Mouse (Mus musculus) liver, embryonic 11.5 days (tissue): ENCODE measurements at regions not wholly inside any gene's neighbourhood (a gene's known extent, or its start where the extent isn't known, plus 50 kb on each side); places are given as distances from the start of the nearest gene placed in this dataset.
"Not testable (repeated sequence)": the region's sequence is repeated elsewhere in the genome, so short reads cannot be mapped to it uniquely, and the experiment has no call there.

Experiments used
- ATAC-seq: fragments of 200-750 bp; cut with Nextera tagmentation; replicated peaks from 2 replicates; pipeline ENCODE4 v1.8.0; 2017; ENCODE audit warnings: moderate number of reproducible peaks, mild to moderate bottlenecking, moderate TSS enrichment, moderate library complexity; ENCODE audit not compliant: low FRiP score
- DNase-seq: peaks from one replicate; pipeline ENCODE4 v3.0.0-alpha.2; 2017; ENCODE audit warnings: low spot score
- H3K27ac ChIP-seq: fragments of 300-500 bp; sonication (generic); 2 replicates; pipeline ENCODE4 v1.5.1; 2014; ENCODE audit warnings: mild to moderate bottlenecking, low read depth, low read length, control low read depth
- H3K27me3 ChIP-seq: fragments of 300-500 bp; sonication (generic); replicated peaks from 2 replicates; pipeline ENCODE4 v1.6.1; 2014; ENCODE audit warnings: low read length, mixed read lengths; ENCODE audit not compliant: control insufficient read depth, insufficient read depth
- H3K36me3 ChIP-seq: fragments of 300-500 bp; sonication (generic); 2 replicates; pipeline ENCODE4 v1.6.1; 2014; ENCODE audit warnings: mild to moderate bottlenecking, low read length, moderate library complexity, mixed read lengths; ENCODE audit not compliant: control insufficient read depth, insufficient read depth
- H3K4me1 ChIP-seq: fragments of 300-500 bp; sonication (generic); replicated peaks from 2 replicates; pipeline ENCODE4 v1.6.1; 2014; ENCODE audit warnings: low read length, mixed read lengths; ENCODE audit not compliant: control insufficient read depth, insufficient read depth
- H3K4me2 ChIP-seq: fragments of 300-500 bp; sonication (generic); 2 replicates; pipeline ENCODE4 v1.6.1; 2014; ENCODE audit warnings: mild to moderate bottlenecking, control low read depth, moderate library complexity
- H3K4me3 ChIP-seq: fragments of 300-500 bp; sonication (generic); 2 replicates; pipeline ENCODE4 v1.5.1; 2014; ENCODE audit warnings: low read depth, low read length, control low read depth
- H3K9ac ChIP-seq: fragments of 300-500 bp; sonication (generic); 2 replicates; pipeline ENCODE4 v1.6.1; 2014; ENCODE audit warnings: low read depth, low read length, control low read depth
- H3K9me3 ChIP-seq: fragments of 300-500 bp; sonication (generic); 2 replicates; pipeline ENCODE4 v1.6.1; 2016; ENCODE audit warnings: low read length, inconsistent platforms, mixed read lengths; ENCODE audit not compliant: control insufficient read depth
- WGBS: fragments of 180-500 bp; shearing (Covaris S2); extraction: QIAGEN DNeasy Blood & Tissue Kit; methylation state at CpG from one replicate; pipeline ENCODE4 v1.1.7; 2014; 5-methylcytosine and 5-hydroxymethylcytosine counted together

DNA sequence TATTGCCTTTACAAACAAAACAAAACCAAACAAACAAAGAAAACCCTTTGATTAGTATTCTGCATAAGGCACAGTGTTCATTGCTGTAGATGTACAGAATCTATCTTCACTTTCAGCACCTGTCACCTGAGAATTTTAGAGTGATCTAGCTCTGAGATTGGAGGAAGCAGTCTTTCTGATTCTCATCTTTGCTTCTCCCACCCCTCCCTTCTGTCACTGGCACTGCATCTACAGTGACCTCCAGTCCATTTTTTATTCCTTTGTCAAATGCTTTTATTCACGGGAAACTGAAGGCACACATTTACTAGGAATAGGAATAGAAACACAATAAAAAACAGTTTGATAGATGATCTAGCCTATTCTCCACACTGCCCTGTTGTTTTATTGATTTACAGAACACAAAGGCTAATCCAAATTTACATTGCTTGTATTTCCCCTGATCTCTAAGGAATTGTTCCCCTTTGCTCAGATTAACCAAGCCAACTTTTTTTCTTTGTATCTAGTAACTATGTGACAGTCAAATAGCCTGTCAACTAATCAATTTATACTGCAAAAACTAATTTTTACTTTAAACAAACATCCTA lies 488.2 kb upstream of the Stxbp6 start:
- DNase-seq (no peak), ATAC-seq (no peak)
- H3K4me1 ChIP-seq, result no peaks in the 10 kb centered on the region
- H3K4me2 ChIP-seq, result no peak overlapping the region
- no peaks in the 10 kb centered on the region for H3K36me3 ChIP-seq
- no peak overlapping the region for H3K9ac ChIP-seq
- 67% methylated on average over 1 of the region's 1 CpGs for WGBS
- H3K27me3 ChIP-seq, result no peaks in the 10 kb centered on the region
- H3K9me3 ChIP-seq, result no peaks in the 10 kb centered on the region
- no peak overlapping the region for H3K27ac ChIP-seq
- H3K4me3 ChIP-seq, result no peak overlapping the region

DNA sequence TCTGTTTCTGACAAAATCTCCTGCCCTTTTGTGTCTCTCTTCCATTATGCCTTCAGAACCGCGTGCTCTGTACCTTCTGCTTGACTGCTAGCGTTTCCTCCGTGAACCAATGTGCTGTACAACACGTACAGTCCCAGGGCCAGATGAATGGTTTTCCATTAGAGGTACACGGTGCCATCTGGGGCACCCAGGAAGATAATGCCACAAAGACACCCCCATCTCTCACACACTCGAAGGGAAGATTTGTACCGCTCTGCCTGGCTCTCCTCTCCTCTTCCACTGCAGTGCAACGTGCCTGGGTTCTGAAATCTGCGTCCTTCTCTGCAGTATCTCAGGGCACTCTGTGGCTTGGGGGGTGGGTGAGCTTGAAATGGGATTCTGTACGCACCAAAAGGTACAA lies 487.4 kb upstream of the Stxbp6 start:
- Histone ChIP-seq H3K27me3 (no peaks in the 10 kb centered on the region), H3K27ac (no peak overlapping the region), H3K4me2 (no peak overlapping the region), H3K4me3 (no peak overlapping the region), H3K36me3 (no peaks in the 10 kb centered on the region), H3K4me1 (no peaks in the 10 kb centered on the region), H3K9ac (no peak overlapping the region), H3K9me3 (no peaks in the 10 kb centered on the region)
- WGBS, result 71% methylated on average over 11 of the region's 11 CpGs
- ATAC-seq (no peak), DNase-seq (no peak)

- H3K4me1 ChIP-seq, result no peaks in the 10 kb centered on the region
- 58% methylated on average over 1 of the region's 1 CpGs for WGBS
- ATAC-seq (no peak), DNase-seq (no peak)
- no peak overlapping the region for H3K4me3 ChIP-seq
- no peak overlapping the region for H3K9ac ChIP-seq
- no peaks in the 10 kb centered on the region for H3K36me3 ChIP-seq
- no peak overlapping the region for H3K27ac ChIP-seq
- H3K9me3 ChIP-seq, result no peaks in the 10 kb centered on the region
- H3K27me3 ChIP-seq, result no peaks in the 10 kb centered on the region
- H3K4me2 ChIP-seq, result no peak overlapping the region
These were observed 486.9 kb upstream of the Stxbp6 start for GRCm38 (mm10) chr12:45561362-45561761.

- H3K27me3 ChIP-seq, H3K4me3 ChIP-seq, H3K9ac ChIP-seq, H3K27ac ChIP-seq, ATAC-seq, H3K36me3 ChIP-seq, H3K4me2 ChIP-seq, H3K4me1 ChIP-seq, H3K9me3 ChIP-seq, DNase-seq: not testable (repeated sequence)
- WGBS, result 79% methylated on average over 5 of the region's 5 CpGs
These were observed 475.4 kb upstream of the Stxbp6 start for GRCm38 (mm10) chr12:45549906-45550305.

DNA sequence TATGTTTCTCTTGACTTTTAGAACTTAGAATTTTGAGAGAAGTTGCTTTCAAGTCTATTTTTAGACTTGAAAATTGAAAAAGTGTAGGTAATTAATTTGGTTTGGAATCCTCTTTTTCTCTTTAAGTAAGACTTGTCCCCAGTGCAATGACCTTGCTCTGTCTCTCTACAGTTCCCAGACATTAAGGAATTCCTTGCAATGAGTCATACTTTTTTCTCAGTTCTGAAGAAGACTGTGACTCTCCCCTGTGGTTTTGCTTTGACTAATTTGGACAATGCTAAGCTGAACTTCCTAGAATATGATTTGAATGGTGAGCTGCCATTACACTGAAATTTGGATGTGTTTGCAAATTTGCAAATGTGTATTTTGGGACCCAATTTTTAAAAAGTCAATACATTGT lies 445.0 kb upstream of the Stxbp6 start:
- Histone ChIP-seq H3K9ac (no peak overlapping the region), H3K4me3 (no peak overlapping the region), H3K4me1 (no peaks in the 10 kb centered on the region), H3K27ac (no peak overlapping the region), H3K9me3 (no peaks in the 10 kb centered on the region), H3K4me2 (no peak overlapping the region), H3K27me3 (no peaks in the 10 kb centered on the region), H3K36me3 (no peaks in the 10 kb centered on the region)
- DNase-seq, result no peak
- ATAC-seq, result no peak

DNA sequence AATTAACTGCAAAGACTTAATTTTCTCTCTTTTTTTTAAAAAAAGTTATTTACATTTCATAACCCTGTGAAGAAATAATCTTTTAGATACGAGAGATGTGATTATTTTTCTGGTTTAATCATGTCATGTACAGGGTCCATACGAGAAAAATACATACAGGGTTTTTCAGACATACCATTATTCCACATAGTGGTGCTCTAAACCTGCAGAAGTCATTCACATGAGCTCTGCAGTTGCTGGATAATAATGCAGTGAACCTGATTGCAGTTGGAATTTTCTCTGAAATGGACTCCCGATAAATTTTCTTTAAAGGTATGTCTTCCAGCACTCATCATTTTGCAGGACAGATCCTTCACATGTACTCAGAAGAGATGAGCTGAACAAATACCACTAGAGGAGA lies 439.9 kb upstream of the Stxbp6 start:
- no peaks in the 10 kb centered on the region for H3K4me1 ChIP-seq
- H3K4me3 ChIP-seq, result no peak overlapping the region
- 65% methylated on average over 3 of the region's 3 CpGs for WGBS
- H3K36me3 ChIP-seq, result no peaks in the 10 kb centered on the region
- H3K27me3 ChIP-seq, result no peaks in the 10 kb centered on the region
- H3K27ac ChIP-seq, result no peak overlapping the region
- no peak overlapping the region for H3K9ac ChIP-seq
- no peak overlapping the region for H3K4me2 ChIP-seq
- ATAC-seq (no peak), DNase-seq (no peak)
- H3K9me3 ChIP-seq, result no peaks in the 10 kb centered on the region

- no peaks in the 10 kb centered on the region for H3K4me1 ChIP-seq
- H3K4me2 ChIP-seq, result no peak overlapping the region
- H3K4me3 ChIP-seq, result no peak overlapping the region
- H3K9ac ChIP-seq, result no peak overlapping the region
- H3K27ac ChIP-seq, result no peak overlapping the region
- no peaks in the 10 kb centered on the region for H3K9me3 ChIP-seq
- no peak for ATAC-seq
- 35% methylated on average over 7 of the region's 7 CpGs for WGBS
- no peaks in the 10 kb centered on the region for H3K36me3 ChIP-seq
- H3K27me3 ChIP-seq, result no peaks in the 10 kb centered on the region
- DNase-seq, result no peak
These were observed 433.0 kb upstream of the Stxbp6 start for GRCm38 (mm10) chr12:45507400-45507982.

GRCm38 (mm10) chr12:45499834-45500233 lies 425.3 kb upstream of the Stxbp6 start:
- no peak for DNase-seq
- Histone ChIP-seq H3K36me3 (no peaks in the 10 kb centered on the region), H3K9ac (no peak overlapping the region), H3K4me1 (no peaks in the 10 kb centered on the region), H3K27ac (no peak overlapping the region), H3K9me3 (no peaks in the 10 kb centered on the region), H3K4me3 (no peak overlapping the region), H3K27me3 (no peaks in the 10 kb centered on the region), H3K4me2 (no peak overlapping the region)
- WGBS, result 67% methylated on average over 6 of the region's 6 CpGs
- ATAC-seq, result no peak

DNA sequence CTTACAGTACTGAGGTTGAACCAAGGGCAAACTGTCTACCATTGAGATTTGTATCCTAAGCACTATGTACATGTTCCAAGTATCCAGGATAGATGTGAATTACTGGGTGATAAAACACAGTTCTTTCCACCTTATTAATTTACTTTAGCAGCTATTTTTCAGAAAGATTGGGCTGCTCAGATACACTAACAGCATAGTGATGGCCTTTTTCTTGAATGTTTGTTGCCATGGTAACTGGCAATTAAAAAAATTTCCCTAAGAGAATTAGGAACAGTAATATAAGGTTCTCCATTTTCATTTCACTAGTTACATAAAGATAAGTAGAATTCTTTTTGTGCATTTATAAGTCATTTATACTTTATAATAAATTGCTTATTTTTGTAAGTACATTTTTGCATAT lies 423.7 kb upstream of the Stxbp6 start:
- H3K36me3 ChIP-seq, result no peaks in the 10 kb centered on the region
- H3K4me1 ChIP-seq, result no peaks in the 10 kb centered on the region
- no peaks in the 10 kb centered on the region for H3K27me3 ChIP-seq
- no peak overlapping the region for H3K4me3 ChIP-seq
- H3K4me2 ChIP-seq, result no peak overlapping the region
- H3K9me3 ChIP-seq, result no peaks in the 10 kb centered on the region
- ATAC-seq, result no peak
- no peak for DNase-seq
- no peak overlapping the region for H3K27ac ChIP-seq
- H3K9ac ChIP-seq, result no peak overlapping the region
